Mouse (Mus musculus): Measurements from ENCODE around the gene Sdk1.

GRCm38 (mm10) chr5:142228957-142229810 lies 987.9 kb downstream of the Sdk1 start:
- TF ChIP-seq CTCF (IDR thresholded peaks at IDR 0.05; ENCODE audit: control insufficient read depth, insufficient read depth, insufficient replicate concordance, low read depth, low read length) (no peak), POLR2A (IDR thresholded peaks at IDR 0.05; ENCODE audit: control insufficient read depth, low read depth, low read length) (no peak)

All from testis, adult 2 months (tissue).